Mouse (Mus musculus): ENCODE results near the gene Vmn1r215. TPM values are rescaled to one million over a fixed set of nuclear protein-coding genes. Genes with fewer than 3 reads are reported as not detected.
"Not testable (repeated sequence)": the region's sequence is repeated elsewhere in the genome, so short reads cannot be mapped to it uniquely, and the experiment has no call there.

Vmn1r215 gene
- total RNA-seq (2021): not detected
- long read RNA-seq, experiment 1: 0 reads
- long read RNA-seq, experiment 2: 0 reads

DNA sequence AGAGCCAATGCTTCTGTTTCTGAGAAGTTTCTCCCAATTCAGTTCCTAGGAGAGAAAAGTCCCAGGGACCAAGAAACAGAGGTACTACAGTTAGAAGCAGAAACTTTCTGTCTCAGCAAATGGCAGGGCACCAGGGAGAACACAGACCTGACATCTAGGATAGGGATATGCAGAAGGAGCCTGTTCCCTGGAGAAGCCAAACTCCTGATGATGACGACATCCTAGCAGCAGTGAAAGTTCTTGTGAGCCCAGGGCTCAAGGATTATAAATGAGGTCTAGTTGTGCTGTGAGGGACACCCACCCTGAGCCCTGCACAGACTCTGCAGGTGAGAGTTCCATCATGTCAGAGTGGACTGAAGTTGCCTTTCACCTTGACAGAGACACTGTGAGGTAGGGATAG is at the start of gene Vmn1r215:
Vmn1r215 (plus strand) TSS at position 301 of the 400 bp plus-strand sequence.
- DNase-seq: no peak
- intact Hi-C loops (cut with DNase I): no loop called here

DNA sequence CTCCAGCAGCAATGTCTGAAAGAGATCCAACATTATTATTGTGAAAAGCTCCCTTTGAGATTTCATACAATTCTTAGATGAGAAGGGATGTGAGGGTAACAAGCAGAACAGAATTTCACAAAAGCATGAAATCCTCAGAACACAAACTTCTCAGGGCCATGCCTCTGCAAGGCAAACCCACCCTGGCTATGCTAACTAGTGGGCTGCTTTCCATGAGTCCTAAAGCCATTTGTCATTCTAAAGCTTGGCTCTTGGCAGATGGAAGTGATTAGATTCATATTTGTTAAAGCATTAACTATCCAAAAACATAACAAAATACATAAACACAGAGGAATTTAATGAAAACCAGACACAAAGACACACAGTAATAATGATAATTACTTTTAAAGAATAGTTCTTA is 49.7 kb upstream of the Vmn1r215 start:
- DNase-seq: no peak

DNA sequence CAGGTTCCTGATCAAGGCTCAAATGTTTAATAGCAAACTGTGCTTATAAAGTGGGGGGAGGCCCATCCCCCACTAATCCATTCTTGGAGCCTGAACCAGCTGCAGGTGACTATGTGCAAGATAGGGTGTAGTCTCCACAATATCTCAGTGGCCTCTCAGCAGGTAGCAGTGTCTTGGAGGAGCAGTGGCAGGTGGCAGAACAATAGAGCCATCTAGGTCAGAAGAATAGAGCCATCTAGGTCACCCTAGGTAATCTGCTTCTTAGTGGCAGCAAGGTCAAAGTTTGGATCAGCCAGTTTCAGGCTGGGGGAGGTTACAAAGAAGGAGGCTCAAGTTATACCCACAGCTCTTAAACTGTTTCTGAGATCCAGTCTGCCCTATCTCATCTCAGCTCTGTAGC is 43.0 kb upstream of the Vmn1r215 start:
- no peak for DNase-seq
- intact Hi-C loops (cut with DNase I): no loop called here

More for the DNA sequence above, 49.7 kb upstream of the Vmn1r215 start:
- intact Hi-C loops (cut with DNase I): no loop called here

DNA sequence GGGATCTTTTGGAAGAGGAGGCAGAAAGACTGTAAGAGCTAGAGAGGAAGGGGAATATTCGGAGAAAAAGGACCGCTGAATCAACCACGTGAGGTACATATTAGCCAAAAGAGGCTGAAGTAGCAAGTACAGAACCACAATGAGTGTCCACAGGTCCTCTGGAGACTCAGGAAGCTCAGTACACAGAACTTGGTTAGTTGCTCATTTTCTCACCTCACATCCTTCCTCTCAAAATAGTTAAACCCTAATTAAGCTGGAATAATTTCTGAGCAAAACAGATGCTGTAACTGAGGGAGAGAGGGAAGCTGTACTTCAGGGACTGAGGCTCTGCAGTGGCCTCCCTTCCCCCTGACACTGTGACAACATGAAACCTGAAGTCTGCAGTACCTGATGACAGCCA is 37.7 kb upstream of the Vmn1r215 start, which contains the start of gene Vmn1r214:
Vmn1r214 (plus strand) TSS at position 301 of the 400 bp plus-strand sequence.
- intact Hi-C loops (cut with DNase I): no loop called here
- DNase-seq: no peak

DNA sequence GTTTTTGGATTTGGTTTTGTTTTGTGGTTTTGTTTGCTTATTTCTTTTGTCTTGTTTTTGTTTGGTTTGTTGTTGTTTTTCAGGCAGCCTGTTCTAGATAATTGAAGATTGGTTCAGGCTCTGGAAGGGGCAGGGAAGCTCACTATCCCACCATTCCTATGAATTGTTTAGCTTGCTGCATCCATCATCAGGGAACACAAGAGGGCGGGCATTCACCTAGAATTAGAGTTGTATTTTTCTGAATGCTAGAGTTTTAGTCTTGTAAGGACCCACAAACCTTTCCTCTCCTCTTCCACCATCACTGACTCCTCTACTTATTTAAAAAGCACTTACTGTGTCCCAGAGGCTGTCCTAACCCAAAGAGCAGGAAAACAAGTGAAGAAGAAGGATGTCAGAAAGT is 10.0 kb upstream of the Vmn1r215 start:
- no peak for DNase-seq
- intact Hi-C loops (cut with DNase I): no loop called here

DNA sequence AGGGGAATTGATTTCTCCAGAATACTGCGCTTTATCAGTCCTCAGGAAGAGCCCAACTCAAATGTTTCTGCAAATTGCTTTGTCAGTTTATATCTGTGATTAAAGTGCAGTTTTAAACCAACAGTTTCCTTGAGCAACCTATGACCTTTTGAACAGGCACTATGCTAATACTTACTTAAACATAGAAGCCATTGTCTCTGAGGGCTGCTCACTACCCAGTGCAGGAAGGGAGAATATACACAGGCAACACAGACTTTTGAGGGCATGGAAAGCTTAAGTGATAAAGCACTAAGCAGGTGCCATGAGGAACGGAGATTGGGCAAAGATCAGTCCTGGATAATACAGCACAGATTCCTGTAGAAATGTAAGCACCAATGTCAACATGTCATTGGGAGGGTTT is 1.5 kb downstream of the Vmn1r215 start:
- DNase-seq: no peak
- intact Hi-C loops (cut with DNase I): no loop called here

DNA sequence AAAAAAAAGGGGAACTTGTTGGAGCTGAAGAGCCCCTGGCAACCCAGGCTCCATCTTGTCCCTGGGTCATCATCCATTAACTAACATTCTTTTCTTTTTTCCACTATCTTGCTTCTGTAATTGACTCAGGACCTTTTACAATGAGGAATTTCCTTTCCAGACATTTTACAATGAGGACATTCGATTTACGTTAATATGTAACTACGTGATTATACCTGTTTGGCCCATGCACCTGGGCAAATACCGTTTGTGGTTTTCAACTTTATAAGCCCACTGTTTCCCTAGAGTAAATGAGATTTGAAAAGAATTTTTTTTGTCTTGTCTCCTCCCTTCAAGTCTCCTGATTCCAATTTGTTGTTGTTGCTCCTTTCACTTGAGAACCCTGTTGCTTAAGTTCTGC is 26.6 kb downstream of the Vmn1r215 start:
- DNase-seq: no peak
- intact Hi-C loops (cut with DNase I): no loop called here

DNA sequence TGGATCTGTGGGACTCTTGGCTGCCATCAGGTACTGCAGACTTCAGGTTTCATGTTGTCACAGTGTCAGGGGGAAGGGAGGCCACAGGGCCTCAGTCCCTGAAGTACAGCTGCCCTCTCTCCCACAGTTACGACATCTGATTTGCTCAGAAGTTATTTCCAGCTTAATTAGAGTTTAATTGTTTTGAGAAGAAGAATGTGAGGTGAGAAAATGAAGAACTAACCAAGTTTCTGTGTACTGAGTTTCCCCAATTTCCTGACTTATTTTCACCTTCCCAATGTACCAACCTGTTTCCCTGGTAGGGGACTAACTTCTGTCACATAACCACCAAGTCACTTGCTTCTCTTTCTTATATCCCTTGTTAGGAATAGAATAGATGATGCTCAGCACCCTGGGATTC is 50.3 kb downstream of the Vmn1r215 start, which contains the start of gene Vmn1r217:
Vmn1r217 (minus strand) TSS at position 101 of the 400 bp plus-strand sequence.
- DNase-seq; intact Hi-C loops (cut with DNase I): not testable (repeated sequence)

DNA sequence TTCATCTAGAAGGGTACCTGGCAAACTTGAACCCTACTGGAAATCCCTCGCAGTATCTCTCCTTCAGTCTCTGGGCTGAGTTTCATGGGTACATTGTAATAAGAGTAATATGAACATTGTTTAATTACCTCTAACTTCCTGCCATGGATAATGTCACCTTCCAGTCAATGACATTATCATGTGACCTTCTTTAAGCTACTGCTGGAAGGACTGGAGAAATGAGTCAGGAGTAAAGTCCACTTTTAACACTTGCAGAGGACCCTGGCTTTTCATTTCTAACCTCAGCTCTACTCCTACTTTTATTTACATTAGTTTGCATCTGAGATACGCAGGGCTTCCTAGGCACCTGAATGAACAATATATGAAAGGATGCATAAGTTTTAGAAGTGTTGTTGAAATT is 52.8 kb downstream of the Vmn1r215 start:
- DNase-seq: no peak
- intact Hi-C loops (cut with DNase I): no loop called here

Other genes starting within 250 kb of the Vmn1r215 start
- not detected for gene Vmn1r210, start 236.7 kb upstream of the Vmn1r215 start, total RNA-seq (2021)
- not detected for gene Vmn1r211, start 210.5 kb upstream of the Vmn1r215 start, total RNA-seq (2021)
- gene Vmn1r212, start 183.8 kb upstream of the Vmn1r215 start, total RNA-seq (2021): not detected
- gene Vmn1r213, start 60.4 kb upstream of the Vmn1r215 start, total RNA-seq (2021): not detected
- not detected for gene Vmn1r214, start 37.6 kb upstream of the Vmn1r215 start, total RNA-seq (2021)
- not detected for gene Vmn1r217, start 50.2 kb downstream of the Vmn1r215 start, total RNA-seq (2021)
- not detected for gene Vmn1r218, start 65.1 kb downstream of the Vmn1r215 start, total RNA-seq (2021)
- gene Vmn1r219, start 91.3 kb downstream of the Vmn1r215 start, total RNA-seq (2021): not detected
- gene Vmn1r220, start 120.0 kb downstream of the Vmn1r215 start, total RNA-seq (2021): not detected
- gene Vmn1r221, start 146.1 kb downstream of the Vmn1r215 start, total RNA-seq (2021): not detected
- not detected for gene Vmn1r222, start 167.9 kb downstream of the Vmn1r215 start, total RNA-seq (2021)
- gene Vmn1r223, start 179.1 kb downstream of the Vmn1r215 start, total RNA-seq (2021): not detected